Mouse (Mus musculus): Measurements from ENCODE around the gene Nipa1. TPM values are rescaled to one million over a fixed set of nuclear protein-coding genes. Genes with fewer than 3 reads are reported as not detected.

Gene Nipa1
- total RNA-seq, 1 experiment: 5.5 TPM

- Histone ChIP-seq H3K4me1 (ENCODE audit: control insufficient read depth in 2 of 2, insufficient read depth in 2 of 2, low read length in 2 of 2, poor library complexity in 1 of 2) (no peaks in the 10 kb centered on the region), H3K27ac (ENCODE audit: insufficient read depth, low read depth, low read length, poor library complexity, severe bottlenecking) (no peak overlapping the region), H3K9me3 (ENCODE audit: control insufficient read depth, insufficient read depth, low read depth, low read length) (no peaks in the 10 kb centered on the region), H3K36me3 (ENCODE audit: control insufficient read depth, insufficient read depth, low read length, poor library complexity, severe bottlenecking) (no peaks in the 10 kb centered on the region), H3K9ac (ENCODE audit: insufficient read depth, low read depth, low read length, poor library complexity, severe bottlenecking) (no peak overlapping the region), H3K4me3 (ENCODE audit: insufficient read depth in 1 of 2, low read depth in 1 of 2, low read length in 2 of 2, poor library complexity in 1 of 2, severe bottlenecking in 1 of 2) (no peak overlapping the region)
- in situ Hi-C loops (cut with MboI; ENCODE audit: low sequenced_read_pairs in 2 of 2, unreplicated experiment in 2 of 2): no loop called here
- TF ChIP-seq ZC3H11A (IDR thresholded peaks at IDR 0.05; ENCODE audit: borderline replicate concordance, low read depth, low read length): 0 out of 2 replicates have a peak, but pooled peaks have one; percentile 25
- no peak for TF ChIP-seq HCFC1 (IDR thresholded peaks at IDR 0.05; ENCODE audit: borderline replicate concordance, insufficient read depth, low read length)
- TF ChIP-seq ZNF384 (IDR thresholded peaks at IDR 0.05; ENCODE audit: low read depth, low read length): no peak
- TF ChIP-seq MAFK (IDR thresholded peaks at IDR 0.05; ENCODE audit: insufficient read depth, low read depth, low read length): no peak
- TF ChIP-seq CHD2 (IDR thresholded peaks at IDR 0.05; ENCODE audit: low read depth, low read length): no peak
- DNase-seq (ENCODE audit: low read depth, low spot score): no peak
Observed at GRCm38 (mm10) chr7:55974429-55974828, 45.3 kb downstream of the Nipa1 start.

- in situ Hi-C loops (cut with MboI; ENCODE audit: low sequenced_read_pairs in 2 of 2, unreplicated experiment in 2 of 2): no loop called here
Observed at GRCm38 (mm10) chr7:55969415-55969814, 50.3 kb downstream of the Nipa1 start.

GRCm38 (mm10) chr7:55968258-55968901 is 51.4 kb downstream of the Nipa1 start:
- H3K4me1 ChIP-seq (ENCODE audit: control insufficient read depth in 2 of 2, insufficient read depth in 2 of 2, low read length in 2 of 2, poor library complexity in 1 of 2): peaks cover 5 to 8% of the 10 kb centered on the region in 2 experiments; a peak in 2 of 4 replicates
- H3K36me3 ChIP-seq (ENCODE audit: control insufficient read depth, insufficient read depth, low read length, poor library complexity, severe bottlenecking): no peaks in the 10 kb centered on the region
- DNase-seq (ENCODE audit: low read depth, low spot score): peak; percentile 25
- in situ Hi-C loops (cut with MboI; ENCODE audit: low sequenced_read_pairs in 2 of 2, unreplicated experiment in 2 of 2): no loop called here
- H3K27ac ChIP-seq (ENCODE audit: insufficient read depth, low read depth, low read length, poor library complexity, severe bottlenecking): no peak overlapping the region; the same call in 1 of the 2 replicates
- no peak overlapping the region for H3K9ac ChIP-seq (ENCODE audit: insufficient read depth, low read depth, low read length, poor library complexity, severe bottlenecking)
- H3K9me3 ChIP-seq (ENCODE audit: control insufficient read depth, insufficient read depth, low read depth, low read length): no peaks in the 10 kb centered on the region
- TF ChIP-seq ZC3H11A (IDR thresholded peaks at IDR 0.05; ENCODE audit: borderline replicate concordance, low read depth, low read length) (no peak), HCFC1 (IDR thresholded peaks at IDR 0.05; ENCODE audit: borderline replicate concordance, insufficient read depth, low read length) (no peak), CHD2 (IDR thresholded peaks at IDR 0.05; ENCODE audit: low read depth, low read length) (no peak), ZNF384 (IDR thresholded peaks at IDR 0.05; ENCODE audit: low read depth, low read length) (no peak), MAFK (IDR thresholded peaks at IDR 0.05; ENCODE audit: insufficient read depth, low read depth, low read length) (no peak)
- H3K4me3 ChIP-seq (ENCODE audit: insufficient read depth in 1 of 2, low read depth in 1 of 2, low read length in 2 of 2, poor library complexity in 1 of 2, severe bottlenecking in 1 of 2): 0 out of 4 replicates have a peak overlapping the region, but pooled peaks of 1 of the 2 experiments have one; percentile 14

More at GRCm38 (mm10) chr7:55969415-55969814, 50.3 kb downstream of the Nipa1 start:
- Histone ChIP-seq H3K36me3 (ENCODE audit: control insufficient read depth, insufficient read depth, low read length, poor library complexity, severe bottlenecking) (no peaks in the 10 kb centered on the region), H3K9ac (ENCODE audit: insufficient read depth, low read depth, low read length, poor library complexity, severe bottlenecking) (no peak overlapping the region), H3K4me1 (ENCODE audit: control insufficient read depth in 2 of 2, insufficient read depth in 2 of 2, low read length in 2 of 2, poor library complexity in 1 of 2) (peaks cover 5 to 8% of the 10 kb centered on the region in 2 experiments; a peak in 2 of 4 replicates), H3K4me3 (ENCODE audit: insufficient read depth in 1 of 2, low read depth in 1 of 2, low read length in 2 of 2, poor library complexity in 1 of 2, severe bottlenecking in 1 of 2) (no peak overlapping the region), H3K27ac (ENCODE audit: insufficient read depth, low read depth, low read length, poor library complexity, severe bottlenecking) (no peak overlapping the region), H3K9me3 (ENCODE audit: control insufficient read depth, insufficient read depth, low read depth, low read length) (no peaks in the 10 kb centered on the region)
- DNase-seq (ENCODE audit: low read depth, low spot score): no peak
- TF ChIP-seq MAFK (IDR thresholded peaks at IDR 0.05; ENCODE audit: insufficient read depth, low read depth, low read length): no peak
- no peak for TF ChIP-seq HCFC1 (IDR thresholded peaks at IDR 0.05; ENCODE audit: borderline replicate concordance, insufficient read depth, low read length)
- no peak for TF ChIP-seq CHD2 (IDR thresholded peaks at IDR 0.05; ENCODE audit: low read depth, low read length)
- no peak for TF ChIP-seq ZC3H11A (IDR thresholded peaks at IDR 0.05; ENCODE audit: borderline replicate concordance, low read depth, low read length)
- no peak for TF ChIP-seq ZNF384 (IDR thresholded peaks at IDR 0.05; ENCODE audit: low read depth, low read length)

GRCm38 (mm10) chr7:55966866-55967460 is 52.8 kb downstream of the Nipa1 start:
- H3K27ac ChIP-seq (ENCODE audit: insufficient read depth, low read depth, low read length, poor library complexity, severe bottlenecking): no peak overlapping the region
- H3K4me3 ChIP-seq (ENCODE audit: insufficient read depth in 1 of 2, low read depth in 1 of 2, low read length in 2 of 2, poor library complexity in 1 of 2, severe bottlenecking in 1 of 2): no peak overlapping the region
- in situ Hi-C loops (cut with MboI; ENCODE audit: low sequenced_read_pairs in 2 of 2, unreplicated experiment in 2 of 2): no loop called here
- TF ChIP-seq ZC3H11A (IDR thresholded peaks at IDR 0.05; ENCODE audit: borderline replicate concordance, low read depth, low read length) (no peak), HCFC1 (IDR thresholded peaks at IDR 0.05; ENCODE audit: borderline replicate concordance, insufficient read depth, low read length) (no peak), CHD2 (IDR thresholded peaks at IDR 0.05; ENCODE audit: low read depth, low read length) (no peak), ZNF384 (IDR thresholded peaks at IDR 0.05; ENCODE audit: low read depth, low read length) (no peak), MAFK (IDR thresholded peaks at IDR 0.05; ENCODE audit: insufficient read depth, low read depth, low read length) (no peak)
- H3K4me1 ChIP-seq (ENCODE audit: control insufficient read depth in 2 of 2, insufficient read depth in 2 of 2, low read length in 2 of 2, poor library complexity in 1 of 2): peaks cover 5 to 11% of the 10 kb centered on the region in 2 experiments; a peak in 2 of 4 replicates
- H3K9ac ChIP-seq (ENCODE audit: insufficient read depth, low read depth, low read length, poor library complexity, severe bottlenecking): no peak overlapping the region
- DNase-seq (ENCODE audit: low read depth, low spot score): no peak
- H3K36me3 ChIP-seq (ENCODE audit: control insufficient read depth, insufficient read depth, low read length, poor library complexity, severe bottlenecking): no peaks in the 10 kb centered on the region
- H3K9me3 ChIP-seq (ENCODE audit: control insufficient read depth, insufficient read depth, low read depth, low read length): no peaks in the 10 kb centered on the region
